Mouse (Mus musculus) fat pad, adult 2 months (tissue): ENCODE measurements around the gene Zfp212.

Experiments
- DNase-seq: peaks from one replicate; pipeline ENCODE4 v3.0.0-alpha.2; 2011; ENCODE audit warnings: low read depth, low spot score; ENCODE audit errors: extremely low read depth

Gene Zfp212

DNA sequence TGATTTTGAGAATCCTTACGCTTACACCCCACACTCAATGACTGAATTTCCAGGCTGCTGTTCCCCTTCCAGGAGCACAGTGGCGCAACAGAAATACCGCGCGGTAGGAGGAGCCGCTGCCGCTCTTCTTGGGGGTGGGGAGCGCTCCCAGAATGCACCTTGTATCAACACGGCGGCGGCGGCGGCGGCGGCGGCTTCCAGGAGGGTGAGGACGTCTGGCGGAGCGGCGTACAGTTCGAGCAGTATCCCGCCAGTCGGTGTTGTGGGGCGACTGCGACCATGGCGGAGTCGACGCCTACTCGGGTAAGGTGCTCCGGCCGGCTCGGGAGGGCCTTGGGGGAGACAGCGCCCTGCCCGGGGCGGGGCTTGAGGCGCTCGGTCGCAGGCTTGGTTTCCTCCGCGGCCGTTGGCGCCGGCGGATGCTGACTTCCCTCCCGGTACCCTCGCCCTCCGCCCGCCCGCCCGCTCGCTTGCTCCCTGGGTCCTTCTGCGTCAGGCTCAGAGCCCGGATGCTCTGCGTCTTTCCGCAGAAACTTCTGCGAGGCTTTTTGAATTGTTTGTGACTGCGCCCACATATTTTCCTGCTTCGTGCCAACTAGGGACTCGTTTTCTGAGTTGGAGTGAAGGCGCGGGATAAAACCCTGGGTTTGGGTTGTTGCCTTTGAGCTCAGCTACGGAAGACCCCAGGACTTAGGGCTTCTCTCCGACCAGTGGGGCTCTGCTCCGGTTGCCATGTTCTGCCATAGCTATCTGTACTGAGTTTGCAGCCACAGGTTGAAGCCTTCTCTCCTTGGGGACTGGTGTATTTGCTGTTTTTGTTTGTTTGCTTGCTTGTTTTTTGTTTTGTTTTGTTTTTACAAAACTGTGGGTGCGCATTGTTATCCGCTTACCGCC lies at the start of gene Zfp212:
Zfp212 (plus strand) TSS at position 30 of the 894 bp plus-strand sequence.
- no peak for DNase-seq

DNA sequence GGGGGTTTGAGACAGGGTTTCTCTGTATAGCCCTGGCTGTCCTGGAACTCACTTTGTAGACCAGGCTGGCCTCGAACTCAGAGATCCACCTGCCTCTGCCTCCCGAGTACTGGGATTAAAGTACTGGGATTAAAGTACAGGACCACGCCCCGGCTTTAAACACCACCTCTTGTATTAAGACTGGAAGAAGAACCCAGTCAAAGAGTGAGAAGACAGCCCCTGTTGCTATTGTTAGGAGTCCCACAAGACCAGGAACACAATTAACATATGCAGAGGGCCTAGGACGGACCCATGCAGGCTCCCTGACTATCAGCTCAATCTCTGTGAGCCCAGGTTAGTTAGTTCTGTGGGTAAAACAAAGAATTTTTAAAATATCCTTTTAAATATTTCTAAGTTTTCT lies 48.0 kb upstream of the Zfp212 start:
- DNase-seq: no peak

DNA sequence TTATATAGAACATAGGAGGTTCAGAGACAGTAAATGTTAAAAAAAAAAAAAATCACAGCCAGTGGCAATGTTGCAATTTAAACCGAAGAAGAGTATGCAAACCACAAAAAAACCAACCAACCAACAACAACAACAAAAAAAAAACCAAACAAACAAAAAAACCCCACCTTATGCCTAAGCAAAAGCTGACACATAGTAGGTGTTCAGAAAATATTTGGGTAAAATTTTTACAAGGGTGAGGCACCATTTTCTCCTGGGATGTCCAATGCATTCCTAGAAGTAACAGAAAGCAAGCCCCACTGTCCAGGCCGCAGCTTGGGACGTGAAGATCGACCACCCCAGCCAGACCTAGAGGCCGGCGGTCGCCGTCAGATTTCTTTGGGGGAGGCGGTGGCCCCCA lies 43.2 kb upstream of the Zfp212 start, which contains the start of gene Zfp282:
Zfp282 (plus strand) TSS at position 147 of the 400 bp plus-strand sequence.
- DNase-seq: no peak

DNA sequence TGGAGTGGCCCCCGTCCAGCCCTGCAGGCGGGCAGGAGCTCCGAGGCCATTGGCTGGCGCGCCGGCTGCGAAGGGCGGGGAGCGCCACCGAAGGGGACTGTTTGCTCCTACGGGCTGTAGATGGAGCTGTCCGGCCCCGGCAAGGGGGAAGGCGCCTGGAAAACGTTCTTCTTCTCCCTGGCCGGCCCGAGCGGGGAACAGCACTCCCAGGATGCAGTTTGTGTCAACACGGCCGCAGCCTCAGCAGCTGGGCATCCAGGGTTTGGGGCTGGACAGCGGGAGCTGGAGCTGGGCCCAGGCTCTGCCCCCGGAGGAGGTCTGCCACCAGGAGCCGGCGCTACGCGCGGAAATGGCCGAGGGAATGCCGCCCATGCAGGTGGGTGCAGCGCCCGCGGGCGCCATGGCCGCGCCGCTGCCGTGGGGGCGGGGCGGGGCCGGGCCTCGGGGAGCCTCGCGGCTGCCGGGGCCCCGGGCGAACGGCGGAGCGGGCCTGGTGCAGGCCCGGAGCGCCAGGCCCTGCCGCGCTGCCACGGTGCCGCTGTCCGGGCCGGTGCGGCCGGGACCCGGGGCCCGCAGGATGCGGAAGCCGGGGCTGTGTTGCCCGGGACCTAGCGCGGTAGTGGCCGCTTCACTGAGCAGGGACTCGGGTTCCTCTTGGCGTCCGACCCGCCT lies 42.7 kb upstream of the Zfp212 start:
- no peak for DNase-seq

DNA sequence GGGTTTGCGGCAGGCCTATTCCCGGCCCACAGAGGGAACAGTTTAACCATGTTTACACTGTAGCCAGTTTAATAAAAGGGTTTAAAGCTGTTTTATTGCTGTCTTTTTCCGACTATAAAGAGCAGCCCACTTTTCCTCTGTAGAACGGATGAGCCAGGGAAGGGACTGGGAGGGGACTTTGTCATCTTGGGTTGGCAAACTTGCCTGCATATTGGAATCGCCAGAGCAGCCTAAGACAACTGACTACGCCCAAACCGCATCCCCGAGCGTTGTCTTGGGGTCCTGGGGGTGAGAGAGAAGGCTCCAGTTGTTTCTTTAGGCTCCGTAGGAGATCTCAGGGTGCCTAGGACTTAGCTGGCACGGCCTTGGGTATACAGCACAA lies 42.2 kb upstream of the Zfp212 start:
- no peak for DNase-seq

DNA sequence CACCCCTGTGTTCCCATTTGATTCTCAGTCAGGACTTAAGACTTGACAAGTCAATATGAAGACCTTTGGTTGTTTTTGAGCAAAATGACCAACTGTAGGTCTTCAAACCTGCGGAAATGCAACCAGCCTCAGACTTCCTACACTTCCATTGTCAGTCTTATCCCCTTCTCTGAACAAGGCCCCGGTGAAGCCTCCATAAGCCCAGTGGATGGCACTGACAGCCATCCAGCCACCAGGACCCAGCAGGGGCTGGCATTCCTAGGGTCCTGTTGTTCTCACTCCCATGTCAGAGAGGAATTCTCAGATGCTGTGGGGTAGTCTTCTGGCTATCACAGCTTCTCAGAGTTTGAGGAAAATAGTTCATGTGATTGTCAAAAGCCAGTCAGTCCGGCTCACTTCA lies 41.7 kb upstream of the Zfp212 start:
- no peak for DNase-seq

DNA sequence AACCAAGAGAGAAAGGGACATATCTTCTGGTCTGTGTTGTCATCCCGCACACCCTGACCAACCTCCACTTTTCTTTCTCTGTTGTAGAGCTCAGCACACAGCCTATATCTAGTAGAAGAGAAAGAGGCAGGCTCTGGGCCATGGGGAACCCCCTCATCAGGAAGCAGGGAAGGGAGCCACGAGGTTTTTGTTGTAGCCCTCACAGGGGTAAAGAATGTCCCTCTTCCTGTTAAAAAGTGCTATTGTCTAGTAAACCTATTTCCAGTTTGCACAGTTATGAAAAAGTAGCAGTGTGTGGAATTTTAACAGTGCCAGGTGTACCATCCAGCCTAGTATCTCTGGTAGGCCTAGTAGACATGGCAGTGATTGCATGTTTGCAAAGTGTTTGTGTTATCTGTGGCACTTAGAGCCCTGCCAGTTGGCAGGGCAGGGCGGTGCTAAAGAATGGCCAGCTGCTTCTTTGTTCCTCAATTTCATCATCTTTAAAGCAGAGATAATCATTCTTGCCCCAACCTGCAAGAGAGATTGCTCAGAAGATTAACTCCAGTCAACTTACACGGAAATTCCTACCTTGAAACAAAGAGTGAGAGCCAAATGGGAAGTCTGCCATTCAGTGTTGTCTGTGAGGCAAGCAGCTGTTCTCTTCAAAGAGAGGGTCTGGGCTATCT lies 41.1 kb upstream of the Zfp212 start:
- DNase-seq: peak; percentile 97

DNA sequence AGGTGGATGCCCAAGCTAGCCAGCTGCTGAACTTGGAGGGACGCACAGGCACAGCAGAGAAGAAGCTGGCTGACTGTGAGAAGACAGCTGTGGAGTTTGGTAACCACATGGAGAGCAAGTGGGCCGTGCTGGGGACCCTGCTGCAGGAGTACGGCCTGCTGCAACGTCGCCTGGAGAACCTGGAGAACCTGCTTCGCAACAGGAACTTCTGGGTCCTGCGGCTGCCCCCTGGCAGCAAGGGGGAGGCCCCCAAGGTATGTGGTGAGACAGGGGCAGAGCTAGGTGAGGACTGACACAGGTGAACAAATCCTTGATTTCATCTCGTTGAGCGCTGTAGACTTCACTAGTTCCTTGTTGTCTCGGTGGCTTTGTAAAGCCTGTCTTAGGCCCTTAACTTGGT lies 40.1 kb upstream of the Zfp212 start:
- no peak for DNase-seq

DNA sequence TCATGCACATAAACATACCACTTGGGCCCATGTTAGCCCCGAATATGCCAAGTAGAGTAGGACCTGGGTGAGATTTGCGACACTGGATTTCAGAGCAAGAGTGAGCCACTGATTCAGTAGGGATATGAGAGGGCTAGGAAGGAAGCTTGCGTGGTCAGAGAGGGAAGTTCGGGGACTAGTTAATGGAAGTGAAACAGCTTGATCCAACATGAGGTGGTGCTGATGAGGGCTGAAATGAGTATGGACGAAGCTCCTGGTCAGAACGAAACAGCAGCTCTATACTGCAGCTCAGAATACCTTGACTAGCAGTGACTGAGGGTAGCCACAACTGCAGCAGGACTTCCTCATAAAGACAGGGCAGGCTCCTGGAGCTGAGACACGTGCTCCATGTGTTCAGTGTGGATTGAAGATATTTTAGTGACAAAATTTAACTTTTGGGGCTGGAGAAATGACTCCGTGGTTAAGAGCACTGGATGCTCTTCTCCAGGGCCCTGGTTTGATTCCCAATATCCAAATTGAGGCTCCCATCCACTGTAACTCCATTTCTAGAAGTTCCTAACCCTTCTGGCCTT lies 31.4 kb upstream of the Zfp212 start:
- no peak for DNase-seq

DNA sequence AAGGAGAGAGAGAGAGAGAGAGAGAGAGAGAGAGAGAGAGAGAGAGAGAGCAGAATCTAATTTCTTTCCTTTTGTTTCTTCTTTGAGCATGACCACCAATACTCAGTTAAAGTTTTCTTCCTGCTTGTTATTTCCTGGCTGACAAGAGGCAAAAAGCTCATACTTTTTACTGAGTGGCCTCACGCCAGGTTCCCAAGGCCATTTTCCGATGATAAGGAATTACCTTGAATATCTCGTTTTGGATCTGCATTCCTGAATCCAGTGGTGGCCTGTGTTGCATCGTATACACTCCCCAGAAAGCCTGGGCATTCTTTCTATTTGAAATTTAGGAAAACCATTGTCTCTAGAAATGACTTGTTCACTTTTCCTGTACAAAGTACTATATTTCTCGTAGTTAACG lies 20.9 kb upstream of the Zfp212 start:
- no peak for DNase-seq

DNA sequence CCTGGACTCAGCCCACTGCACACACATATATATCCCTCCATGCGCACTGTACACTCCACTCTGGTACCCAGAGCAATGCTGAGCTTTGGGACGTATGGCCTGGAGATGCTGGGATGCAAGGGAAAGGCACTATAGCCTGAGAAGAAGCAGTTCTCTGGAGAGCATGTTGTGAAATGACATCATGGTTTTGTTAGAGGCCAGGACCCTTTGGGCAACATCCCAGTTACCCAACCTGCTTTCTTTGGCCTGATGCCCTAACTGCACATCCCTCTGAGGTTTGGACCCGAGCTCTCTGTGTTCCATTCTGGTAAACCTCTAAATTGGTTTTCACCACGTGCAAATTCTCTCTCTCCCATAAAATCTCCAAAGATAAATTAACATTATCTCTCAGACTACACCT lies 16.7 kb upstream of the Zfp212 start:
- no peak for DNase-seq

DNA sequence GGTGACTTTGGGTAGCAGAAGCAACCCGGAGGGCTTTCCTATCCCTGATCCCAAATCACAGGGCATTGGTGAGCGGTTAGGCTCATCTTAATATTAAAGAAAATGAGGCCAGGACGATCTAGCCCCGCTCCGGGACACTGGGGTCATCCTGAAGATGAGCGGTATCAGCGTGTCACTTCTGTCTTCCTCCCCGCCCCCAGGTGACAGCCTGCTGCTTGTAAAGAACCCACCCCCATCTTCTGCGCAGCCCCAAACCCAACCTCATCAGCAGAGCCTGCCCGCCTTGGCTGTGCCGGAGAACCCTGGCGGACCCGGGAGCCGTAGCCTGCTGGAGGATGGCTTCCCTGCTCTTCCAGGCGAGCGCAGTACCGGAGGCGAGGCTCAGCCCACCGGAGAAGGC lies 15.9 kb upstream of the Zfp212 start:
- DNase-seq: no peak

DNA sequence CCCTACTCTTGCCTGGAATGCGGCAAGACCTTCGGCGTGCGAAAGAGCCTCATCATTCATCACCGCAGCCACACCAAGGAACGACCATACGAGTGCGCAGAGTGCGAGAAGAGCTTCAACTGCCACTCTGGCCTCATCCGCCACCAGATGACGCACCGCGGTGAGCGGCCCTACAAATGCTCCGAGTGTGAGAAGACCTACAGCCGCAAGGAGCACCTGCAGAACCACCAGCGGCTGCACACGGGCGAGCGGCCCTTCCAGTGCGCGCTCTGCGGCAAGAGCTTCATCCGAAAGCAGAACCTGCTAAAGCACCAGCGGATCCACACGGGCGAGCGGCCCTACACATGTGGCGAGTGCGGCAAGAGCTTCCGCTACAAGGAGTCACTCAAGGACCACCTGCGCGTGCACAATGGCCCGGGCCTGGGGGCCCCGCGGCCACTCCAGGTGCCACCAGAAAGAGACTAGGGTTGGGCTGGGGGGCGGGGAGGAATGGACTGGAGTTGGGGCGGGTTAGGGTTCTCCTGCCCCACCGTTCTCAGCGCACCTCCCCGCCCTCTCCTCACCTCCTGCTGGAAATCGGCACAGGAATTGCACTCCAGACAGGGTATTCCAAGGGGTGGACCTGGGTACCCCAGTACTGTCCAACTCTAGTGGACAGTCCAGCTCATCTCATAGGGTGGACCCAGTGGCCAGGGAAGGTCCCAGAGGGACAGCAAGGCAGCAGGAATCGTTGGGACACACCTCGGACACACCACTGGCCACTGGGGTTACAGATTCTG lies 15.2 kb upstream of the Zfp212 start:
- no peak for DNase-seq

DNA sequence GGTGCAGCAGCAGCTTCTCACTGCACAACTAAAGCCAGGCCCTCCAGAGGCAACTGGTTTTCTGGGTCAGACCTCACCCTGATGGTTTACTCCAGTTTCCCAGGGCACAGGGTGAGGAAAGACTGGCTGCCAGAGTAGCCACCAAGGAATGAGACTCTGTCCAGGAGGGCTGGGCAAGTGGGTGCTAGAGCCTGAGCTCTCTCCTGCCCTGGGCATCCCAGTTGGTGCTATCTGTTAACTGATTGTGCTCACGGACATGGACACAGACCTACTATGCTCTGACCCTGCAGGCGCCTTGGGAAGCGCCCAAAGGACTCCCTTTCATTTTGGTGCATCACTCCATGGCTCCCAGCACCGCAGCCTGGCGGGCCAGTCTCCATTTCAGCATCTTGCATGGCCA lies 13.9 kb upstream of the Zfp212 start:
- no peak for DNase-seq

DNA sequence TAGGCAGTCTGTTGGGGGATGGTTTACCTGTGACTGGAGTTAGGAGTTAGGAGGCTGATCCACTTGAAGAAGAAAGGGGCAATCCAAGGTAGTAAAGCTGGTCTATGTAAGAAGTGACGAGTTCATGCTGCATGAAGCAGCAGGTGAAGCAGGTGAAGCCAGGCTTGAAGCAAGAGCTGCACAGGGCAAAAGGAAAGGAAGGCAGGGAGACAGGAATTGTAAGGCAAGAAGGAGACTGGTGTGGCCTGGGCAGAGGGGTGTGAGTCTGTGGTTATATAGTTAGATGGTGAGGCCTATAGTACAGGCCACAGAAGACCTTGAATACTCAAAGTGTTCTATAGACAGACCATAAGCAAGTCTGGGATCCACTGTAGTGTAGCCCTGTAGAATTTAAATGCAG lies 11.3 kb upstream of the Zfp212 start:
- DNase-seq: no peak

DNA sequence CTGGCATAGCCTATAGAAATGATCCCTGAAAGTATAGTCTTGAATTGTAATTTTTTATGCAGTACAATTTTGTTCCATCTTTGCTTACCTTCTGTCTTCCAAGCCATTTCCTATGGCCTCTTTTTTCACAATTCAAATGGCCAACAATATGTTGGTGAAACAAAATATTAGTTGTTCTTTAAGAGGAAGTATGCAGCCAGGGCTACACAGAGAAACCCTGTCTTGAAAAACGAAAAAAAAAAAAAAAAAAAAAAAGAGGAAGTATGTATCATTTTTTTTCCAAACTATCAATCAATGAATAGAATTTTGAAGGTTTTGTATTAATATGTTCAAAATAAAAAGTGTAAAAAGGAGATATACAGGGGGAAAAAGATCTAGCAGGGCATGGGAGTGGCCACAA lies 8.6 kb upstream of the Zfp212 start:
- no peak for DNase-seq

DNA sequence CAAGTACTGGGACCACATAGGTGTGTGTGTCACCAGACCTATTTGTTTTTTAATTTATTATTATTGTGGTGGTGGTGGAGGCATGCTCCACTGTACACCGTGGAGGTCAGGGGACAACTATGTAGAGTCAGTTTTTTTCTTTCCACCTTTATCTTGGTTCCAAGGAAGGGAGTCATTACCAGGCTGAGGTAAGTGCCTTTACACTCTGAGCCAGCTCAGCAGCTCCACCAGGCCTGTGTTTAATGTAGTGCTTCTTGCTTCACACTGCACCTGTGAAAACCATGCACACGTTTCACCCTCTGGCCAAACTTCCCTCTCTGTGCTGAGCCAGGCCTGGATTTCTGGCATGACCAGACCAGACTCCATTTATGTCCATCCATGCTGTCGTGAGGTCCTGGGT lies 7.3 kb upstream of the Zfp212 start:
- peak; percentile 59 for DNase-seq

DNA sequence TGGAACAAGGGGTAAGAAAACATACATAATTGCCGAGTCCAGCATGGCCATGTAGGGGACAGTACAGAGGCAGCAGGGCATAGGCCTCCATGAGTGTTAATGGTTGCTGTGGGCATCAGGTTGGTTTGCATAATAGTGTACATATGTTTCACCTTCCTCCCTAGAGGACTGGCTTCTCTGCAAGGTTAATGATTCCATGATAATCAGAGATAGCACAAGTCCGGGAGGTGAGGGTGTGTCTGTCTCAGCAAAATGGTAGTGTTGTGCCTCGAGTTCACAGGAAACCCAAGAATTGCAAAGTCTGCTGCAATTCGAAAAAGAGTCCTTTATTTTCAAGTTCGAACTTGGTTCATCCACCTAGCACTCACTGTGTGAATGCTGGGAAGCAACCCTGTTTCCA lies 3.2 kb upstream of the Zfp212 start:
- no peak for DNase-seq

DNA sequence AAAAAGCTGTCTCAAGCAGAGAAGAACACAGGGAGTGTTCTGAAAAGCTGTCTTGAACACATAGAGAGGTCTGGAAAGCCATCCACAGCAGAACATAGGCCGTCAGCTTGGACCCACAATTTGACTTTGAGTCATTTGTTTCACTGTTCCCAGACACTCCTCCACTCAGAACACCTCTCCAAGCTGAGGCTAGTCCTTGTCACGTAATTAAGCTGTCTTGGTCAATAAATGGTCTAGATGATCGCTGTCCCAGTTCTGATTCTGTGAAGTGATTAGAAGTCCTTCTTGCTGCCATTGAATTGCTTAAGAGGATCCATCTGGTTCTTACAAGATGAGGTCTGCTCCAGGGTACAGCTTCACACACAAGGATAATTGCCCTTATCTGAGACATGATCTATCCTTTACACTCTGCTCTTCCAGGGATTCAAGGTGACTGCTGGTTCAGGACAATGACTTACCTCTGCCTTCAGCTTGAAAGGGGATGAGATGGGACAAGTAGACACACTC lies 1.5 kb upstream of the Zfp212 start:
- peak; percentile 98 for DNase-seq

DNA sequence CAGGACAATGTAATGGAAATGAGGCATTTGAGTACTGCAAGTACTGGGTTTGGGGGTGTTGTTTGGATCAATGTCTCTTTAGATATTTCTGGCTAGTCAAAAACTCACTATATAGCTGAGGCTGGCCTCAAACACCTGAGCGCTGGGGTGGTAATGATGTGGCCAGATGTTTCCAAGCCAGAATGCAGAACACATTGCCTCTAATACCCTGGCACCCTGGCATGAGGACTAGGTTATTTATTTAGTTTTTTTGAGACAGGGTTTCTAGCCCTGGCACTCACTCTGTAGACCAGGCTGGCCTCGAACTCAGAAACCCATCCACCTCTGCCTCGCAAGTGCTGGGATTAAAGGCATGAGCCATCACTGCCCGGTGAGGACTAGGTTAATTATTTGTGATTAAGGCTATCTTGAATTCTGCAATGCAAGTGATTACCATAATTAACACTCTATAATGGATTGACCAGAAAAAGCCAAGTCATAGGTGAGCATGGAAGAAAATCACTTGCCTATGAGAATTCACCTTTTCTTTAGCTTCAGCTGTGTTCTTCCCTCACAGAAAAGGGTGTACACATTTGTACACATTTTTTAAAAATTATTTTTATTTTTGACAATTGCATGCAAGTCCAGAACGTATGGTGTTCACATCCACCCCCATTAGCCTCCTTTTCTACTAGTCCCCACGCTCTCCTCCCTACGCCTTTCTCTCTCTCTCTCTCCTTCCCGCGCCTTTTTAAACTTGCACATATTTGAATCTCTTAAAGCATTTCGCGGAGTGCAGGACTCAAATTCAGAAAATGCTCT lies 430 bp upstream of the Zfp212 start:
- DNase-seq: no peak
